Mouse (Mus musculus): Measurements from ENCODE around the gene Batf2.

Gene Batf2

GRCm38 (mm10) chr19:6140678-6141393 is at the start of gene Batf2:
Gene Batf2 (plus strand): TSS chr19:6140983.
- ChIA-PET CTCF (interaction anchor here (0.6 to 1.7 kb wide), 47 partner anchors 9 to 353 kb away, joined by 3 to 16 read pairs (median 4); partner anchors contain the start of genes Gpha2 (in 3 of the 4), Snx15 (in 3 of the 4), Capn1 (in 2 of the 4) and Atg2a (in 1 of the 4)), POLR2A (interaction anchor here (0.5 to 3.1 kb wide), 91 partner anchors 8 to 456 kb away, joined by 3 to 37 read pairs (median 4); partner anchors contain the start of genes Sac3d1 (in 3 of the 4), Cdca5 (in 2 of the 4), Pola2 (in 2 of the 4) and Sf1 (in 2 of the 4))

GRCm38 (mm10) chr19:6094119-6094518 is 46.7 kb upstream of the Batf2 start, which contains the start of gene AC131692.1:
Gene AC131692.1 (plus strand): TSS chr19:6094419.
- CTCF ChIA-PET = no interaction called here
- POLR2A ChIA-PET = interaction anchor here in 2 of 4 experiments (0.6 to 43.4 kb wide), 9 partner anchors 9 to 35 kb away, joined by 3 to 1520 read pairs (median 7); partner anchors contain the start of genes Cdca5 (in 2 of the 2), Tm7sf2 (in 2 of the 2), Vps51 (in 2 of the 2) and Zfpl1 (in 2 of the 2)

- POLR2A ChIA-PET = interaction anchor here in 3 of 4 experiments (0.6 to 43.4 kb wide), 8 partner anchors 11 to 517 kb away, joined by 3 to 1520 read pairs (median 6); partner anchors contain the start of genes Cdca5 (in 2 of the 3), Zfpl1 (in 2 of the 3), Fau (in 1 of the 3) and Gm28374 (in 1 of the 3)
- CTCF ChIA-PET = no interaction called here
These were observed 42.9 kb upstream of the Batf2 start for GRCm38 (mm10) chr19:6097847-6098246.

- ChIA-PET CTCF (interaction anchor here in 1 of 4 experiments (0.6 kb wide), 1 partner anchor 145 kb away, joined by 4 read pairs; no protein-coding TSS in a partner anchor), POLR2A (interaction anchor here in 3 of 4 experiments (0.5 to 11.0 kb wide), 13 partner anchors 10 to 1890 kb away, joined by 3 to 137 read pairs (median 3); partner anchors contain the start of genes AC131692.1 (in 1 of the 3), Cdca5 (in 1 of the 3), Sac3d1 (in 1 of the 3) and Tm7sf2 (in 1 of the 3))
These were observed 39.6 kb upstream of the Batf2 start for GRCm38 (mm10) chr19:6101186-6101585.

- POLR2A ChIA-PET = interaction anchor here in 3 of 4 experiments (0.7 to 11.0 kb wide), 10 partner anchors 10 to 46 kb away, joined by 3 to 137 read pairs (median 6); partner anchors contain the start of genes AC131692.1 (in 1 of the 3), Cdca5 (in 1 of the 3), Snx15 (in 1 of the 3) and Tm7sf2 (in 1 of the 3)
- CTCF ChIA-PET = interaction anchor here in 1 of 4 experiments (2.4 kb wide), 1 partner anchor 315 kb away, joined by 7 read pairs; no protein-coding TSS in a partner anchor
These were observed 38.5 kb upstream of the Batf2 start for GRCm38 (mm10) chr19:6102169-6102853.

GRCm38 (mm10) chr19:6104476-6104875 is 36.3 kb upstream of the Batf2 start:
- CTCF ChIA-PET = no interaction called here
- POLR2A ChIA-PET = interaction anchor here in 3 of 4 experiments (0.6 to 11.0 kb wide), 7 partner anchors 13 to 147 kb away, joined by 3 to 137 read pairs (median 4); partner anchors contain the start of genes Sac3d1 (in 2 of the 3), AC131692.1 (in 1 of the 3), Arl2 (in 1 of the 3) and Cdca5 (in 1 of the 3)

- ChIA-PET CTCF (no interaction called here), POLR2A (interaction anchor here in 3 of 4 experiments (0.5 to 11.0 kb wide), 6 partner anchors 13 to 64 kb away, joined by 3 to 137 read pairs (median 3); partner anchors contain the start of genes AC131692.1 (in 1 of the 3), Cdca5 (in 1 of the 3), Fau (in 1 of the 3) and Mrpl49 (in 1 of the 3))
These were observed 35.2 kb upstream of the Batf2 start, which contains the start of gene Naaladl1 for GRCm38 (mm10) chr19:6105586-6105985. Gene Naaladl1 (plus strand): TSS chr19:6105782.

GRCm38 (mm10) chr19:6113116-6113515 is 27.7 kb upstream of the Batf2 start:
- ChIA-PET CTCF (no interaction called here), POLR2A (interaction anchor here in 1 of 4 experiments (2.2 kb wide), 1 partner anchor 24 kb away, joined by 12 read pairs; no protein-coding TSS in a partner anchor)

GRCm38 (mm10) chr19:6116113-6116850 is 24.5 kb upstream of the Batf2 start:
- POLR2A ChIA-PET = interaction anchor here (0.6 to 11.3 kb wide), 17 partner anchors 11 to 277 kb away, joined by 3 to 135 read pairs (median 4); partner anchors contain the start of genes Cdca5 (in 4 of the 4), Zfpl1 (in 4 of the 4), Snx15 (in 2 of the 4) and Arl2 (in 1 of the 4)
- CTCF ChIA-PET = interaction anchor here in 1 of 4 experiments (0.6 to 1.5 kb wide), 3 partner anchors 25 to 211 kb away, joined by 3 read pairs; partner anchors contain the start of gene Tmem262

GRCm38 (mm10) chr19:6117346-6117985 is 23.3 kb upstream of the Batf2 start:
- CTCF ChIA-PET = interaction anchor here in 3 of 4 experiments (0.6 to 1.8 kb wide), 4 partner anchors 10 to 119 kb away, joined by 3 to 8 read pairs (median 6); partner anchors contain the start of genes Cdca5 (in 1 of the 3), Ppp2r5b (in 1 of the 3), Snx15 (in 1 of the 3) and Zfpl1 (in 1 of the 3)
- POLR2A ChIA-PET = interaction anchor here in 3 of 4 experiments (0.6 to 11.3 kb wide), 44 partner anchors 9 to 339 kb away, joined by 3 to 135 read pairs (median 5); partner anchors contain the start of genes Snx15 (in 3 of the 3), Cdca5 (in 2 of the 3), Men1 (in 2 of the 3) and Tm7sf2 (in 2 of the 3)

GRCm38 (mm10) chr19:6117986-6118676 is 22.7 kb upstream of the Batf2 start, which contains the start of gene Sac3d1:
Gene Sac3d1 (minus strand): TSS chr19:6118650.
- CTCF ChIA-PET = interaction anchor here in 3 of 4 experiments (0.5 to 1.8 kb wide), 16 partner anchors 9 to 331 kb away, joined by 3 to 8 read pairs (median 4); partner anchors contain the start of genes Snx15 (in 2 of the 3), Arl2 (in 1 of the 3), Atg2a (in 1 of the 3) and Capn1 (in 1 of the 3)
- POLR2A ChIA-PET = interaction anchor here (0.6 to 11.3 kb wide), 112 partner anchors 9 to 1514 kb away, joined by 3 to 135 read pairs (median 4); partner anchors contain the start of genes Arl2 (in 3 of the 4), Cdca5 (in 3 of the 4), Snx15 (in 3 of the 4) and Tm7sf2 (in 3 of the 4)

- POLR2A ChIA-PET = interaction anchor here (0.6 to 11.3 kb wide), 108 partner anchors 9 to 1806 kb away, joined by 3 to 135 read pairs (median 4); partner anchors contain the start of genes Arl2 (in 3 of the 4), Cdca5 (in 3 of the 4), Snx15 (in 3 of the 4) and Tm7sf2 (in 3 of the 4)
- CTCF ChIA-PET = interaction anchor here in 3 of 4 experiments (0.5 to 1.8 kb wide), 15 partner anchors 9 to 332 kb away, joined by 3 to 8 read pairs (median 4); partner anchors contain the start of genes Snx15 (in 2 of the 3), Arl2 (in 1 of the 3), Atg2a (in 1 of the 3) and Capn1 (in 1 of the 3)
These were observed 22.1 kb upstream of the Batf2 start for GRCm38 (mm10) chr19:6118677-6119185.

GRCm38 (mm10) chr19:6121761-6122160 is 19.0 kb upstream of the Batf2 start:
- CTCF ChIA-PET = interaction anchor here in 3 of 4 experiments (0.6 to 3.1 kb wide), 6 partner anchors 18 to 104 kb away, joined by 3 to 8 read pairs (median 3); partner anchors contain the start of gene Tm7sf2 (in 1 of the 3)
- POLR2A ChIA-PET = interaction anchor here in 3 of 4 experiments (0.6 to 11.3 kb wide), 31 partner anchors 17 to 1606 kb away, joined by 3 to 135 read pairs (median 4); partner anchors contain the start of genes Capn1 (in 2 of the 3), Cdca5 (in 2 of the 3), Mrpl49 (in 2 of the 3) and Tm7sf2 (in 2 of the 3)

- CTCF ChIA-PET = interaction anchor here in 2 of 4 experiments (0.5 to 1.3 kb wide), 4 partner anchors 105 to 336 kb away, joined by 3 to 6 read pairs (median 4); partner anchors contain the start of gene Pola2 (in 2 of the 2)
- POLR2A ChIA-PET = interaction anchor here in 2 of 4 experiments (0.6 to 11.3 kb wide), 13 partner anchors 13 to 336 kb away, joined by 3 to 135 read pairs (median 4); partner anchors contain the start of genes Cdca5 (in 2 of the 2), Tm7sf2 (in 2 of the 2), Zfpl1 (in 2 of the 2) and Arl2 (in 1 of the 2)
These were observed 17.5 kb upstream of the Batf2 start for GRCm38 (mm10) chr19:6123330-6123729.
